Mouse (Mus musculus): ENCODE measurements around the gene Tmem201.

The Tmem201 gene

GRCm38 (mm10) chr4:149714542-149714941, 23.3 kb downstream of the Tmem201 start:
- DNase-seq = no peak

GRCm38 (mm10) chr4:149711955-149712354, 25.9 kb downstream of the Tmem201 start:
- peak; percentile 62 to 66 for DNase-seq

- no peak for DNase-seq
Measured at GRCm38 (mm10) chr4:149711485-149711884, 26.4 kb downstream of the Tmem201 start.

- peak; percentile 63 to 73 for DNase-seq
Measured at GRCm38 (mm10) chr4:149710510-149710909, 27.3 kb downstream of the Tmem201 start.

- DNase-seq = no peak
Measured at GRCm38 (mm10) chr4:149705941-149706340, 31.9 kb downstream of the Tmem201 start.

DNA sequence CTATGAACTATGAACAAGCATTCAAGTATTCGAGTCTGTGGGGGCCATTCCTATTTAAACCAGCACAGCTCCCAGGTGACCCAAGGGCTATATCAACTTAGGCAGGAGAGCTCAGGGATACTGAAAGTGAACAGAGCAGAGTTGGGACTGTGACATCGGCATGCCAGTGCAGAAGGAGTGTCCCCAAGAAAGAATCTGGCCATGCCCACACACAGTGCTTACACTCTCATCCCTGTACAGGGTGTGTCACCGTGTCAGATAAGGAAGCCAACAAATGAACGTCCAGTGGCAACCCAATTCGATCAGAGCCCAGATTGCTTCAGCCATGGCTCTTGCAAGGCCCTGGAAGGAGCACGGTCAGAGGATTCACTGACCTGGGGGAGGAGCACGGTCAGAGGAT, 32.5 kb downstream of the Tmem201 start:
- DNase-seq = no peak

DNA sequence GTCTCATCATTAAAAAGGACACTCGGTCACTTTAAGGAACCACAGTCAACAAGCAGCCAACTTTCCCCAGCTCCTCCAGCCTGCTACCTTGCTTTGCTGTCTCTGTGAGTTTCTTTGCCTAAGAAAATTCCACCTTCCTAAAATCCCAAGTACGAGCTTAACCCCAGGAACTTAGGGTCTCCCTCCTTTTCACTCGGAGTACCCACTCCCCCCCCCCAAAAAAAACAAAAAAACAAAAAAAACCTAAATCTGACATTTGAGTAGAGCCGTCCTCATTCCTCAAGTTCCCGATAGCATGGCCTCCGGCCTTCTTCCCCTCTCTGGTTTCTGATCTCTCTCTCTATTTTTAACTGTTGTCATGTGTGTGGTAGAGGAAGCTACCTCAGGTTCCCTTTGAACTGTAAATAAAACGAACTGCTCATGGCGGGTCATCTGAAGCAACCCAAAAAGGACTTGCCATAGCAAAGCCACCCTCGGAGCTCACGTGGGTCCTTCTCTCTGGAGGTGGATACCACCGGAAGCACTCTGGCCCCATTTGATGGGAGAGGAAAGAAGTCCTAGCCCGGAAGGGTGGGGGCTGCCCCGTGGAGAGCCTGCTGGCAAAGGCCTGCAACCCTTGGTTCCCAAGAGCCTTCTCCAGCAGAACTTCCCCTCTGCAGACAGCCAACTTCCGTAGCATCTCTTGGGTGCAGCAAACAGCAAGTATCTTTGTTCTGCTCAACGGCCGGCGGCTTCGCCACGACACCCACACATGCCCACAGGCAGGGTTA, 35.4 kb downstream of the Tmem201 start, which contains the start of gene Pik3cd:
Gene Pik3cd (minus strand): TSS at position 362 of the 770 bp plus-strand sequence.
- peak; percentile 13 to 53 for DNase-seq

DNA sequence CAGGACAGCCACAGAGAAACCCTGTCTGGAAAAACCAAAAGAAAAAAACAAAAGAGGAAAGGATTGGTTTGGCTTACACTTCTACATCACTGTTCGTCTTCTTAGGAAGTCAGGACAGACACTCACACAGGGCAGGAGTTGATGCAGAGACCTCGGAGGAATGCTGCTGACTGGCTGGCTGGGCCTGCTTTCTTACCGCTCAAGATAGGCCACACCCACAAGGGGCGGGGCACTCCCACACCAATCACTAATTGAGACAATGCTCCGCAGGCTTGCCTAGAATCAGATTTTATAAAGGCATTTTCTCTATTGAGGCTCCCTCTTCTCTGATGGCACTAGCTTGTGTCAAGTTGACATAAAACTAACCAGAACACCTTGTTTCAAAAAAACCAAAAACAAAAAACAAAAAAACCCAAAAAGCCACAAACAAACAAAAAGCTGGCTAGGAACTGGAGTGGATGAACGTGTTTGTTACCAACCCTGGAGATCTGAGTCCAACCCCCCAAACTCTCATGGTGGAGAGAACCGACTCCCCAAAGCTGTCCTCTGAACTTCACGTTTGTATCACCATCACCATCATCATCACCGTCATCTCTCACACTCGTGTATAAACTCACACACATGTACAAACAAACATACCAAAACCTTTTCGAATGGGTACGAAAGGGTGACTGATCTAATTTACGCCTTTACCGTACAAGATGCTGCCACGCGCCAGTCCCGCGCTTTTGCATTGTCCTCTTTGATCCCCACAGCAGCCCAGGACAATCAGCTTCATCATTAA, 36.2 kb downstream of the Tmem201 start:
- peak; percentile 51 to 57 for DNase-seq

DNA sequence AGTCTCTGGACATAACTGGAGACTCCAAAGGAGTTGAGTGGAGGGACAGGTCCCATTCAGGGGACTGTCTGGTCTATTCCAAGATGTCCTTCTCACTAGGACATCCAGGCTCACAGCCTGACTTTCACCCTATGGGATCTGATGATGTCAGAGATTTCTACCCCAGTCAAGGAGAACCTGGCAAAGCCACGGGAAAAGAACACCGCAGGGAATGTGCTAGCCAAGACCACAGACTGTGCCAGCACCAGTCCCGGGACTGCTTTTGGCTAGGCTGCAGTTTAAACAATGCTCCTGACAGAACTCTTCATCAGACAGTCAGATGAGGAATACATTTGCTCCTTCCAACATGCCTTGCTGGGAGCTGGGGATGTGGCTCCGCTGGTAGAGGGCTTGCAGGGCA, 37.9 kb downstream of the Tmem201 start:
- DNase-seq = no peak

DNA sequence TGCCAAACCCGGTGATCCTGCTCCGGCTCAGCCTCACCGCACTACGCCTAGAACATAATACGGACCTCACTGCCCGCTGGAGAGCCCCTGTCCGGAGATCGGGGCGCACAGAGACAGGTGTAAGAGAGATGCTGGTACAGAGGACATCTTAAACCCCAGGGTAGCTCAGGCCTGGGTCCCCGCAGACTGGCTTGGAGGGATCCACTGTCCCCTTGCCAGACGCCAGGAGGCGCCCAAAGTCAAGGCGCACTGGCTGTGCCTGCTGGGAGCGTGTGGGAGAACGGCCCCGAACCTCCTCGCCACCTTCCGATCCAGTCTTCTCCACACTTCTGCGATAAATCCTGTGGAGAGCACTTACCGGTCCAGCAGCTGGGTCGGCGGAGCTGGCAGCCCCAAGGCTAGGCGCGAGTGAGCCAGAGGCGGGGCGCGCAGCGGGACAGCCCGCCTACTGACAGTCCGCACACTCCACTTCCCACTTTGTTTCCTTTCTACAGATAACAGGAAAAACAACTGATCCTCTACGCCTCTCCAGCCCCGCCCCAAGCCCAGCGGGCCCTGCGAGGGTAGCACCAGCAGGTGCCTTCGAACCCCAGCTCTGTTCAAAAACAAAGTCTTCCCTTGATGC, 39.5 kb downstream of the Tmem201 start:
- DNase-seq = peak; percentile 51 to 68

- peak in 1 of 2 experiments; percentile 14 for DNase-seq
Measured at GRCm38 (mm10) chr4:149697506-149698196, 40.2 kb downstream of the Tmem201 start.

- peak; percentile 63 to 84 for DNase-seq
Measured at GRCm38 (mm10) chr4:149696189-149696971, 41.5 kb downstream of the Tmem201 start.

- DNase-seq = no peak
Measured at GRCm38 (mm10) chr4:149691368-149691767, 46.5 kb downstream of the Tmem201 start.

DNA sequence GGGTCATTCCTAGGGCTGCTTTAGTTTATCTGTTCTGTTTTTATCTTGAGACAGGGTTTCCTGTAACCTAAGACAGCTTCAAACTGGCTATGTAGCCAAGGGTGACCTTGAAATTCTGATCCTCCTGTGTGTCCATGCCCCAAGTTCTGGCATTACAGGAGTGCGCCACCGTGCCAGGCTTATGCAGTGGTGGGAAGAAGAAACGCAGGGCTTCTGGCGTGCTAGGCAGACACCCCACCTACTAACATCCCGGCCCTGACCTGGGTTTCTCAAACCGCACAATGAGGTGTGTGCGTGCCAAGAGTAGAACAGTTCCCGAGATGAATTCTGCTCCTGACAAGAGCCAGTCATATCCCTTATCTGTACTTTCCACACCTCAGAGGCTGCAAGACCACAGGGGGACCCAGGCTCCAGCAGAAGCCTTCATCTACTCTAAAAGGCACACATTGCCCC, 47.0 kb downstream of the Tmem201 start:
- no peak for DNase-seq

- no peak for DNase-seq
Measured at GRCm38 (mm10) chr4:149689822-149690700, 47.8 kb downstream of the Tmem201 start.

GRCm38 (mm10) chr4:149688861-149689260, 49.0 kb downstream of the Tmem201 start:
- no peak for DNase-seq

- DNase-seq = no peak
Measured at GRCm38 (mm10) chr4:149684841-149685623, 52.8 kb downstream of the Tmem201 start.

DNA sequence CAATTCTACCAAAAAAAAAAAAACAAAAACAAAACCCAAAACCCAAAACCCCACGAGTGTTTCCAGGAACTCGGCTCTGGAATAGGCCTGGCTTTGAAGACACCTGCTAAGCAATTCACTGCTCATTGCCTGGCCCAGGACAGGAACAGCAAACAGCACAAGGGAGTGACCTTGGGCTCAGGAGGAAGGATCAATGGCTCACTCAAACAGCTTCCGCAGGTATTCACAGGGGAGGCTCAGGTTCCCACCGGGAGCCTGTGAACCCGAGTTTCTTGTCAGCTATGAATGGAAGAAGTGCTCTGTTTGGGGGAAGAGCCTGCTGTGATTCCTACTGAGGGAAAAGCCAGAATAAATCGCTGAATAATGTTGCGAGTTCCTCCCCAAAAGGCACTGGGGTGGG, 54.0 kb downstream of the Tmem201 start:
- DNase-seq = no peak

DNA sequence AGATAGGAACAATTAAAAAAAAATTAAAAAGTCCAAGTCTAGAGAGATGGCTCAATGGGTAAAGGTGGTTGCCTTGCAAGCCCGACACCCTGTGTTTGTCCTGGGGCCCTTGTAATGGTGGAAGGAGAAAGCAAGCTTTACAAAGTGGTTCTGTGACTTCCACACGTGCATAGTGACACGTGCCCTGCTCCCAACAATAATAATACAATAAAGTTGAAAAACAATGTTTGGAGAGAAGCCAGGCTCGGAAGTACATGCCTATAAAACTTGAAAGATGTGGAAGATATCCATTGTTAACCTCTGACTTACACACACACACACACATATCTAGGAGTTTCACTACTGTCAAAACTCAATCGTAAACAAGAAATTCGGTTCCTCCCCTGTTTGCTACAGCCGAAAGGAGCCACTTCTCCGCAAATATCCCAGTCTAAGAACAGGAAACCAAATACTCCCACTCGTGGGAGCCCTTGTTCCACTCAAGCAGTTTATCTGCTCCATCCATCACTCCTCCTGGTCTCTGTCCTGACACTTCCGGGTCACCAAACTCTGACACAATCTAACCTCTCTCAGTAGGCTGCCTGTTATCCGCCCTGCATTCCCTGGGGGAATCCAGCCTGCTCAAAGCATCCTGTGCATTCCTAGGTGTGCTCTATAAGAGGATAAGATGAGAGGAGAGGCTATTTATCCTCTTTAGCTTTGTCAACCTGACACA, 58.6 kb downstream of the Tmem201 start:
- peak in 1 of 2 experiments; percentile 15 for DNase-seq

Measured in kidney, postnatal 25 days (tissue).